Mouse (Mus musculus): ENCODE measurements around the gene Kat14. TPM values are rescaled to one million over a fixed set of nuclear protein-coding genes. Genes with fewer than 3 reads are reported as not detected.
A peak's percentile ranks its signal among the peaks of the same experiment; 100 is the strongest.

Gene Kat14
- polyA plus RNA-seq, 1 experiment from 2014 or later = 31.2 TPM

DNA sequence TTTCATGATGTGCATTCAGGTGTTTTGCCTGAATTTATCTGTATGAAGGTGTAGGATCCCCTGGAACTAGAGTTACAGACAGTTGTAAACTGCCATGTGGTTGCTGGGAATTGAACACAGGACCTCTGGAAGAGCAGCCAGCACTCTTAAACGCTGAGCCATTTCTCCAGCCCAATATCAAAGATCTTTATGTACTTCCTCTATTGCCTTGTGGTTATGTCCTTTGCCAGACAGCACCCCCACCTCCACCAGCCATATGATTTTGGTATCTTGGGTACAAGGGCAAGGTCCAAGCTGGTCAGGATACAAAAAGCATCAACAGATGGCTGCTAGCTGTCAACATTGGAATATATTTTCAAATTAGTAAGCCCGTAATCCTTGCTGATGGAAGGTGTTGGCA, 81.6 kb downstream of the Kat14 start:
- 72% methylated on average over 2 of the region's 2 CpGs for WGBS
- Histone ChIP-seq H3K36me3 (ENCODE audit: control insufficient read depth, insufficient read depth, low read length) (no peaks in the 10 kb centered on the region), H3K27me3 (ENCODE audit: control insufficient read depth, insufficient read depth, low read length) (no peaks in the 10 kb centered on the region), H3K9ac (replicated peaks; ENCODE audit: low read depth, low read length) (no peak overlapping the region), H3K4me2 (replicated peaks; ENCODE audit: low read depth, low read length) (no peak overlapping the region), H3K4me3 (ENCODE audit: low read depth, low read length) (no peak overlapping the region), H3K4me1 (ENCODE audit: control insufficient read depth, insufficient read depth, low read length) (no peaks in the 10 kb centered on the region), H3K27ac (ENCODE audit: low read length) (no peak overlapping the region), H3K9me3 (ENCODE audit: control insufficient read depth, low read depth, low read length) (no peaks in the 10 kb centered on the region)
- no peak for ATAC-seq (ENCODE audit: insufficient number of reproducible peaks, insufficient read depth, low FRiP score, low read depth)

DNA sequence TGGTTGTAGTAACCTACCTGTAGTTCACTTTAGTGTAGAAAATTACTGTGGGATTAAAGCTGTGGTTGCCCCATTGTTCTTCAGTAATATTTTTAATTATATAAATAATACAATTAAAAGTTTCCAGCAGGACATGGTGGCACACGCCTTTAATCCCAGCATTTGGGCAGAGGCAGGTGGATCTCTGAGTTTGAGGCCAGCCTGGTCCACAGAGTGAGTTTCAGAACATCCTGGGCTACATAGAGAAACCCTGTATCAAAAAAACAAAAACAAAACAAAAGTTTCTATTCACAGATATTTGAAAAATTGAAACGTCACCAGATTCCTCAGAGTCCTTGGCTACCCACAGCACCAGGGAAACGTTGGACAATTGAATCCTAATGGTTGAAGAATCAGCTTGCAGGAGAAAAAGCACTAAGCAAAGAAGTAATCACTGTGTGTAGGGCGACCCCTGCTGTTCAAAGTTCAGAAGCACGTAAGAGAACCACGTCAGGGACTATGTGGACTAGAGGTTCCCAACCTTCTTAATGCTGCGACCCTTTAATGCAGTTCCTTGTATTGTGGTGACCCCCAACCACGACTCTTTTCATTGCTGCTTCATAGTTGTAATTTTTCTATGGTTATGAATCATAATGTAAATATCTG, 83.7 kb downstream of the Kat14 start:
- Histone ChIP-seq H3K27ac (ENCODE audit: low read length) (no peak overlapping the region), H3K4me3 (ENCODE audit: low read depth, low read length) (no peak overlapping the region), H3K4me1 (ENCODE audit: control insufficient read depth, insufficient read depth, low read length) (no peaks in the 10 kb centered on the region), H3K27me3 (ENCODE audit: control insufficient read depth, insufficient read depth, low read length) (no peaks in the 10 kb centered on the region), H3K9me3 (ENCODE audit: control insufficient read depth, low read depth, low read length) (no peaks in the 10 kb centered on the region), H3K9ac (replicated peaks; ENCODE audit: low read depth, low read length) (no peak overlapping the region), H3K4me2 (replicated peaks; ENCODE audit: low read depth, low read length) (no peak overlapping the region), H3K36me3 (ENCODE audit: control insufficient read depth, insufficient read depth, low read length) (no peaks in the 10 kb centered on the region)
- peak; percentile 61; the same call in 1 of the 2 replicates for ATAC-seq (ENCODE audit: insufficient number of reproducible peaks, insufficient read depth, low FRiP score, low read depth)
- whole genome bisulfite sequencing = 14% methylated on average over 8 of the region's 8 CpGs

Other genes with a start within 250 kb of the Kat14 start
- gene Mgme1, start 98.3 kb upstream of the Kat14 start, polyA plus RNA-seq (2014; fragmentation: Nextera tagmentation; extraction: Ambion mirVana) = 19.6 and 20.0 TPM in 2 replicates
- gene Snx5, start 98.1 kb upstream of the Kat14 start, polyA plus RNA-seq (2014; fragmentation: Nextera tagmentation; extraction: Ambion mirVana) = 130 and 141 TPM in 2 replicates
- gene Ovol2, start 36.8 kb upstream of the Kat14 start, polyA plus RNA-seq (2014; fragmentation: Nextera tagmentation; extraction: Ambion mirVana) = 3.7 and 4.0 TPM in 2 replicates
- gene Pet117, start within 50 bp of the Kat14 start, polyA plus RNA-seq (2014; fragmentation: Nextera tagmentation; extraction: Ambion mirVana) = 0.93 and 4.0 TPM in 2 replicates
- gene Dzank1, start 158.4 kb downstream of the Kat14 start, polyA plus RNA-seq (2014; fragmentation: Nextera tagmentation; extraction: Ambion mirVana) = 3.1 and 3.4 TPM in 2 replicates
- gene Polr3f, start 158.7 kb downstream of the Kat14 start, polyA plus RNA-seq (2014; fragmentation: Nextera tagmentation; extraction: Ambion mirVana) = 30.2 and 32.6 TPM in 2 replicates
- gene Rbbp9, start 181.9 kb downstream of the Kat14 start, polyA plus RNA-seq (2014; fragmentation: Nextera tagmentation; extraction: Ambion mirVana) = 72.4 and 75.4 TPM in 2 replicates
- 80.6 and 85.8 TPM in 2 replicates for gene Sec23b, start 187.2 kb downstream of the Kat14 start, polyA plus RNA-seq (2014; fragmentation: Nextera tagmentation; extraction: Ambion mirVana)
- 38.5 and 39.1 TPM in 2 replicates for gene Smim26, start 225.1 kb downstream of the Kat14 start, polyA plus RNA-seq (2014; fragmentation: Nextera tagmentation; extraction: Ambion mirVana)
- gene Dtd1, start 230.9 kb downstream of the Kat14 start, polyA plus RNA-seq (2014; fragmentation: Nextera tagmentation; extraction: Ambion mirVana) = 36.9 and 39.6 TPM in 2 replicates